Mouse (Mus musculus): ENCODE results near the gene Psg16. TPM values are rescaled to one million over a fixed set of nuclear protein-coding genes. Genes with fewer than 3 reads are reported as not detected.

The Psg16 gene
- 0.39 TPM in 1 of 2 replicates, not detected in the other for polyA plus RNA-seq (2014; fragmentation: Nextera tagmentation; extraction: Ambion mirVana)

GRCm38 (mm10) chr7:17073904-17074615 is at the start of gene Psg16:
Psg16 (plus strand) TSS chr7:17074040.
- DNase-seq (ENCODE audit: low spot score) (peak; percentile 79), ATAC-seq (replicated peaks; ENCODE audit: low FRiP score) (peak; percentile 79)
- Histone ChIP-seq H3K9me3 (ENCODE audit: control insufficient read depth, low read length) (no peaks in the 10 kb centered on the region), H3K36me3 (ENCODE audit: control insufficient read depth, insufficient read depth, low read length) (no peaks in the 10 kb centered on the region), H3K27ac (ENCODE audit: low read depth, low read length) (no peak within 1 kb of the TSS), H3K27me3 (ENCODE audit: control insufficient read depth, insufficient read depth, low read length) (no peaks in the 10 kb centered on the region), H3K9ac (ENCODE audit: low read length) (no peak within 1 kb of the TSS), H3K4me1 (replicated peaks; ENCODE audit: control insufficient read depth, insufficient read depth, low read length) (no peaks in the 10 kb centered on the region), H3K4me2 (ENCODE audit: low read depth, low read length, severe bottlenecking) (no peak within 1 kb of the TSS), H3K4me3 (ENCODE audit: low read depth, low read length) (no peak within 1 kb of the TSS)
- WGBS: 72% methylated on average over 23 of the region's 23 CpGs

- 93% methylated on average over 6 of the region's 6 CpGs for WGBS
- Histone ChIP-seq H3K4me2 (ENCODE audit: low read depth, low read length, severe bottlenecking) (no peak overlapping the region), H3K9me3 (ENCODE audit: control insufficient read depth, low read length) (no peaks in the 10 kb centered on the region), H3K4me1 (replicated peaks; ENCODE audit: control insufficient read depth, insufficient read depth, low read length) (peaks cover 15% of the 10 kb centered on the region; the same call in 1 of the 2 replicates), H3K27ac (ENCODE audit: low read depth, low read length) (no peak overlapping the region), H3K9ac (ENCODE audit: low read length) (no peak overlapping the region), H3K27me3 (ENCODE audit: control insufficient read depth, insufficient read depth, low read length) (no peaks in the 10 kb centered on the region), H3K4me3 (ENCODE audit: low read depth, low read length) (no peak overlapping the region), H3K36me3 (ENCODE audit: control insufficient read depth, insufficient read depth, low read length) (peaks cover 19% of the 10 kb centered on the region; the same call in 1 of the 2 replicates)
- ATAC-seq (replicated peaks; ENCODE audit: low FRiP score): no peak
- no peak for DNase-seq (ENCODE audit: low spot score)
These were observed 49.7 kb upstream of the Psg16 start for GRCm38 (mm10) chr7:17024141-17024540.

- H3K36me3 ChIP-seq (ENCODE audit: control insufficient read depth, insufficient read depth, low read length): peaks cover 12% of the 10 kb centered on the region; the same call in 1 of the 2 replicates
- no peak overlapping the region for H3K4me2 ChIP-seq (ENCODE audit: low read depth, low read length, severe bottlenecking)
- H3K4me3 ChIP-seq (ENCODE audit: low read depth, low read length): no peak overlapping the region
- no peaks in the 10 kb centered on the region for H3K9me3 ChIP-seq (ENCODE audit: control insufficient read depth, low read length)
- H3K27ac ChIP-seq (ENCODE audit: low read depth, low read length): no peak overlapping the region
- ATAC-seq (replicated peaks; ENCODE audit: low FRiP score) (no peak), DNase-seq (ENCODE audit: low spot score) (no peak)
- no peak overlapping the region for H3K9ac ChIP-seq (ENCODE audit: low read length)
- peaks cover 15% of the 10 kb centered on the region; the same call in 1 of the 2 replicates for H3K4me1 ChIP-seq (replicated peaks; ENCODE audit: control insufficient read depth, insufficient read depth, low read length)
- H3K27me3 ChIP-seq (ENCODE audit: control insufficient read depth, insufficient read depth, low read length): no peaks in the 10 kb centered on the region
- WGBS: 90% methylated on average over 10 of the region's 10 CpGs
These were observed 48.9 kb upstream of the Psg16 start for GRCm38 (mm10) chr7:17024814-17025504.

DNA sequence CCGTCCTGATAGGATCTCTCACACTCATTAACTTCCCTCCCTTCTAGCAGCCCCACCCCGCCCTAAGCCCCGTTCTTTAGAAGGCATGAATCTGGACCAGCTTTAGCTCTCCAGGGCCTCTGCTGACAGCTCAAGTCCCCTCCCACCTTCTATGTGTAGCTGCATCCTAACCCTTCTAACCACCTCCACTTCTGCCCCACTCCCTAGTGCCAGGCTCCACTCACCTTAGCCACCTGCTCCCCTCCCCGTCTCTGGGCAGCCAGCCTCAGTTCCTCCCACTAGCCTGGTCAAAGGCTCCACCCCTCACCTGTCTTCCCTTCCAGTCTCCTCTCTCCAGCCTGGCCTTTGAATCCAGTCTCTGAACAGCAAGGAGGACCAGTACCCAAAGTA is 48.3 kb upstream of the Psg16 start:
- peaks cover 9% of the 10 kb centered on the region; the same call in 1 of the 2 replicates for H3K36me3 ChIP-seq (ENCODE audit: control insufficient read depth, insufficient read depth, low read length)
- no peak overlapping the region for H3K4me3 ChIP-seq (ENCODE audit: low read depth, low read length)
- WGBS: 82% methylated on average over 4 of the region's 4 CpGs
- no peak for ATAC-seq (replicated peaks; ENCODE audit: low FRiP score)
- peaks cover 15% of the 10 kb centered on the region; the same call in 1 of the 2 replicates for H3K4me1 ChIP-seq (replicated peaks; ENCODE audit: control insufficient read depth, insufficient read depth, low read length)
- DNase-seq (ENCODE audit: low spot score): no peak
- no peak overlapping the region for H3K27ac ChIP-seq (ENCODE audit: low read depth, low read length)
- no peak overlapping the region for H3K9ac ChIP-seq (ENCODE audit: low read length)
- no peaks in the 10 kb centered on the region for H3K27me3 ChIP-seq (ENCODE audit: control insufficient read depth, insufficient read depth, low read length)
- no peak overlapping the region for H3K4me2 ChIP-seq (ENCODE audit: low read depth, low read length, severe bottlenecking)
- no peaks in the 10 kb centered on the region for H3K9me3 ChIP-seq (ENCODE audit: control insufficient read depth, low read length)

DNA sequence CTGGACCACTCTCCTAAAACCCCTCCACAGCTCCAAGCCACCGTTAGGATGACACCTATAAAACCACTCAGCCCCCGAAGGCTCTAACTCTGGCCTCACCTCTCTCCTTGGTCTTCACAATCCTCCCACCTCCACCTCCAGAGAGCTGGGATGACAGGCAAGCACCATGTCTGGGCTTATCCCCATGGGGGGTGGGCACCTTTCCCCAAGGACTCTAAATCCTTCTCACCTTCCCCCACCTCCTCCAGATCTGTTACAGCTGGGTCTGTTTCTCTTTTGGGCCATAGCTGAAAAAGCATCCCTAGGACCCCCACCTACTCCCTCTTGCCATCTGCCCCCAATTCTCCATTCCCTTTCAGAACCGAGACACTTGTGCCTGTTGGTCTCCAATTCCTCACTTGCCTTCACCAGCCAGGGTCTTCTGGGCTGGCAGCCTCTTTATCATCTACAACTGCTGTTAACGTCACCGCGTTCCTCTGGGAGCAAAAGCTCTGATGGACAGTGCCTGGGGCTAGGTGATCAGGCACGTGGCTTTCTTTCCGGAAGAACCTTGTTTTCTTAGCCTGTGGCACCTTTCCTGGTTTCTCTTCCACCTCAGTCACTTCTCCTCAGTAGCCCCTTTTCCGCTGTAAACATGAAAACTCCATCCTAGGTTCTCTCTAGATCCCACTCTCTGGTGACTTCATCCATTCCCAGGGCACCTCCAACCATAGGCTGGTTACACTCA is 47.8 kb upstream of the Psg16 start:
- Histone ChIP-seq H3K27me3 (ENCODE audit: control insufficient read depth, insufficient read depth, low read length) (no peaks in the 10 kb centered on the region), H3K4me1 (replicated peaks; ENCODE audit: control insufficient read depth, insufficient read depth, low read length) (peaks cover 15% of the 10 kb centered on the region; the same call in 1 of the 2 replicates), H3K9me3 (ENCODE audit: control insufficient read depth, low read length) (no peaks in the 10 kb centered on the region), H3K9ac (ENCODE audit: low read length) (peak overlapping the region; percentile 78), H3K4me2 (ENCODE audit: low read depth, low read length, severe bottlenecking) (peak overlapping the region; percentile 56), H3K4me3 (ENCODE audit: low read depth, low read length) (peak overlapping the region; percentile 62), H3K36me3 (ENCODE audit: control insufficient read depth, insufficient read depth, low read length) (peaks cover 6% of the 10 kb centered on the region; the same call in 1 of the 2 replicates), H3K27ac (ENCODE audit: low read depth, low read length) (no peak overlapping the region)
- DNase-seq (ENCODE audit: low spot score): no peak
- 83% methylated on average over 9 of the region's 9 CpGs for WGBS
- no peak for ATAC-seq (replicated peaks; ENCODE audit: low FRiP score)

DNA sequence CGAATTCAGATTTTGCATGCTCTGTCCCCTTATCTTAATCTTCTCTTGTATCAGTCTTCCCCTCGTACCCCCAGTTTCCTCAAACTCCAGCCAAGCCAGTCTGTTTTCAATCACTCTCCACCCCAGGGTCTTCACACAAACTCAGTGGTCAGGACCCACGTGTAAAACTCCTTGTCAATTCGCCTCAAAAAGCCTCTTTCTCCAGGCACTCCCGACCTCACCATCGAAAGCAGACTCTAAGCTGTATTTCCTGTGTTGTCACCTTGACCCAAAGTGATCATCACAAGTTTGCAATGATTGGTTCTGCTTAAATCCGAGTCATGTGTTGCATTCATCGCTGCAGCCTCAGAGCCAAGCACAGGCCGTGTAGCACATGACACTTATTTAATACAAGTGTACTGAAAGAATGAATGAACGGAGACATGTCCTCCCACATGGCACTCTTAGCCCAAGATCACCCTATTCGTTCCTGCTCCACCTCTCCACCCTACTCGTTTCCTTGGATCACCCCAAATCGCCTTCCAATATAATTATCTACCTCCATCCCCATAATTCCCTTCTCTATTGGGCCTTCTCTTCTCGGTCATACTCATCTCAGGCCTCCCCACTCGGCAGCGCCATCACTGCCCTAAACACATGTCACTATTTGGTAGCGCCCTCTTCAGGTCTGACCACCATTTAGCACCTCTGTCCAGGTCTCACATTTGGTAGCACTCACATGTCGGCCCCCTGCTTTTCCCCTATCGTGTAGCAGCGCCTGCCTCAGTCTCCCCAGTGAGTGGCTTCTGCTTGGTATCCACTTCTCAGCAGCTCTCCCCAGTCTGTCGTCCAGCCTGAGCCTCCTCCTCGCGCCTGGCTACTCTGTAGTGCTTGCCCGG is 46.9 kb upstream of the Psg16 start:
- Histone ChIP-seq H3K27me3 (ENCODE audit: control insufficient read depth, insufficient read depth, low read length) (no peaks in the 10 kb centered on the region), H3K9me3 (ENCODE audit: control insufficient read depth, low read length) (no peaks in the 10 kb centered on the region), H3K4me1 (replicated peaks; ENCODE audit: control insufficient read depth, insufficient read depth, low read length) (peaks cover 15% of the 10 kb centered on the region; the same call in 1 of the 2 replicates), H3K4me3 (ENCODE audit: low read depth, low read length) (peak overlapping the region; percentile 62), H3K4me2 (ENCODE audit: low read depth, low read length, severe bottlenecking) (peak overlapping the region; percentile 56), H3K27ac (ENCODE audit: low read depth, low read length) (no peak overlapping the region), H3K9ac (ENCODE audit: low read length) (peak overlapping the region; percentile 78), H3K36me3 (ENCODE audit: control insufficient read depth, insufficient read depth, low read length) (peaks cover 4% of the 10 kb centered on the region; the same call in 1 of the 2 replicates)
- 10% methylated on average over 24 of the region's 24 CpGs for WGBS
- DNase-seq (ENCODE audit: low spot score) (no peak), ATAC-seq (replicated peaks; ENCODE audit: low FRiP score) (peak; percentile 73)

DNA sequence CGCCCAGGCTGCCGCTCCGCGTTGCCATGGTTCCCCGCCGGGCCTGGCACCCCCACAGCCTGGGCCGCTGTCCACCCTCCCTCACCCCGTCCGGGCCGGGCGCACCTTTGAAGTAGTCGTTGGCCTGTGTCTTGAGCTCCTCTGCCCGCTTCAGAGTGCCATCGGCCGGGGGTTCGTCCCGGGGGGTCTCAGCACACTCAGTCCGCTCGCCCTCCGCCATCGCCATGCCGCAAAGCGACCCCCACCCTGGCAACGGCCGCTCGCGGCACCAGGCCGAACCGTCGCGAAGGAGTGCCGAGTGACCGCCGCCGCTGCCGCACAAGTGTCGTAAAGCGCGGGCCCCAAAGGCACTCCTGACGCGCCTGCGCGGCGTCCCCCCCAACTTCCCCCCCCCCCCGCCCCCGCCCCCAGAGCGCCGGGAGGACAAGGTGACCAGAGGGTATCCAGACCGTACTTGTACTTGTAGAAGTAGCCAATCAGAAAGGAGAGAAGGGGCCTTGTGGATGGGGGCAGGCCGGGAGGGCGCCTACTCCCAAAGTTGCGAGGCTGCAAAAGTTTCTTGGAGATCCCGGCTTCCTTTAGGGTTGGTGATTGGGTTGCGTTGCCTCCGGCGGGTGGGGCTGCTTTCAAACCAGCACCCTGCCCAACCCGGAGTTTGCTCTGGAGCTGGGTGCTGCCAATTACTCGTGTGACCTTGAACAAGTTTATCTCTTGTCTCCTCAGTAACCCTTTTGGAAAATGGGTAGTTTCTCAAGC is 46.1 kb upstream of the Psg16 start, which contains the start of gene Ppp5c:
Gene Ppp5c, minus strand, starts transcription at position 337 of the 756 bp plus-strand sequence.
- Histone ChIP-seq H3K4me1 (replicated peaks; ENCODE audit: control insufficient read depth, insufficient read depth, low read length) (peaks cover 15% of the 10 kb centered on the region; the same call in 1 of the 2 replicates), H3K9me3 (ENCODE audit: control insufficient read depth, low read length) (no peaks in the 10 kb centered on the region), H3K27me3 (ENCODE audit: control insufficient read depth, insufficient read depth, low read length) (no peaks in the 10 kb centered on the region), H3K9ac (ENCODE audit: low read length) (peak within 1 kb of the TSS; percentile 78), H3K4me2 (ENCODE audit: low read depth, low read length, severe bottlenecking) (peak within 1 kb of the TSS; percentile 57), H3K36me3 (ENCODE audit: control insufficient read depth, insufficient read depth, low read length) (no peaks in the 10 kb centered on the region), H3K4me3 (ENCODE audit: low read depth, low read length) (peak within 1 kb of the TSS; percentile 62), H3K27ac (ENCODE audit: low read depth, low read length) (no peak within 1 kb of the TSS)
- under 1% methylated on average over 55 of the region's 58 CpGs for WGBS
- ATAC-seq (replicated peaks; ENCODE audit: low FRiP score) (peak; percentile 88), DNase-seq (ENCODE audit: low spot score) (peak; percentile 98)
